Mouse (Mus musculus): ENCODE measurements around the gene Nav2. TPM values are rescaled to one million over a fixed set of nuclear protein-coding genes. Genes with fewer than 3 reads are reported as not detected.

Nav2 gene
- polyA plus RNA-seq, 1 experiment, result 10.1 TPM

- Histone ChIP-seq H3K4me3 (ENCODE audit: insufficient read depth, low read depth, low read length) (no peak overlapping the region), H3K4me1 (ENCODE audit: control insufficient read depth, insufficient read depth, insufficient read length, low read length) (peaks cover 10% of the 10 kb centered on the region), H3K27ac (replicated peaks; ENCODE audit: low read depth, low read length) (no peak overlapping the region)
Measured at GRCm38 (mm10) chr7:48934816-48935215, 26.3 kb downstream of the Nav2 start.

GRCm38 (mm10) chr7:48937562-48937961 lies 29.0 kb downstream of the Nav2 start:
- Histone ChIP-seq H3K4me3 (ENCODE audit: insufficient read depth, low read depth, low read length) (no peak overlapping the region), H3K27ac (replicated peaks; ENCODE audit: low read depth, low read length) (no peak overlapping the region), H3K4me1 (ENCODE audit: control insufficient read depth, insufficient read depth, insufficient read length, low read length) (peaks cover 8% of the 10 kb centered on the region)

- Histone ChIP-seq H3K4me1 (ENCODE audit: control insufficient read depth, insufficient read depth, insufficient read length, low read length) (peaks cover 8% of the 10 kb centered on the region), H3K27ac (replicated peaks; ENCODE audit: low read depth, low read length) (no peak overlapping the region), H3K4me3 (ENCODE audit: insufficient read depth, low read depth, low read length) (no peak overlapping the region)
Measured at GRCm38 (mm10) chr7:48938190-48938589, 29.7 kb downstream of the Nav2 start.

- Histone ChIP-seq H3K4me3 (ENCODE audit: insufficient read depth, low read depth, low read length) (no peak overlapping the region), H3K27ac (replicated peaks; ENCODE audit: low read depth, low read length) (no peak overlapping the region), H3K4me1 (ENCODE audit: control insufficient read depth, insufficient read depth, insufficient read length, low read length) (no peaks in the 10 kb centered on the region)
Measured at GRCm38 (mm10) chr7:48948381-48949108, 40.0 kb downstream of the Nav2 start.

GRCm38 (mm10) chr7:48954501-48954900 lies 46.0 kb downstream of the Nav2 start:
- no peak overlapping the region for H3K4me3 ChIP-seq (ENCODE audit: insufficient read depth, low read depth, low read length)

GRCm38 (mm10) chr7:48958528-48959315 lies 50.2 kb downstream of the Nav2 start:
- no peaks in the 10 kb centered on the region for H3K4me1 ChIP-seq (ENCODE audit: control insufficient read depth, insufficient read depth, insufficient read length, low read length)
- H3K27ac ChIP-seq (replicated peaks; ENCODE audit: low read depth, low read length), result no peak overlapping the region
- no peak overlapping the region for H3K4me3 ChIP-seq (ENCODE audit: insufficient read depth, low read depth, low read length)

More at GRCm38 (mm10) chr7:48954501-48954900, 46.0 kb downstream of the Nav2 start:
- H3K27ac ChIP-seq (replicated peaks; ENCODE audit: low read depth, low read length), result no peak overlapping the region
- no peaks in the 10 kb centered on the region for H3K4me1 ChIP-seq (ENCODE audit: control insufficient read depth, insufficient read depth, insufficient read length, low read length)

GRCm38 (mm10) chr7:48959316-48959661 lies 50.8 kb downstream of the Nav2 start:
- Histone ChIP-seq H3K4me3 (ENCODE audit: insufficient read depth, low read depth, low read length) (no peak overlapping the region), H3K4me1 (ENCODE audit: control insufficient read depth, insufficient read depth, insufficient read length, low read length) (no peaks in the 10 kb centered on the region), H3K27ac (replicated peaks; ENCODE audit: low read depth, low read length) (no peak overlapping the region)

GRCm38 (mm10) chr7:48960152-48960551 lies 51.6 kb downstream of the Nav2 start:
- Histone ChIP-seq H3K4me3 (ENCODE audit: insufficient read depth, low read depth, low read length) (no peak overlapping the region), H3K27ac (replicated peaks; ENCODE audit: low read depth, low read length) (no peak overlapping the region), H3K4me1 (ENCODE audit: control insufficient read depth, insufficient read depth, insufficient read length, low read length) (no peaks in the 10 kb centered on the region)

- H3K4me3 ChIP-seq (ENCODE audit: insufficient read depth, low read depth, low read length), result no peak overlapping the region
- no peak overlapping the region for H3K27ac ChIP-seq (replicated peaks; ENCODE audit: low read depth, low read length)
- no peaks in the 10 kb centered on the region for H3K4me1 ChIP-seq (ENCODE audit: control insufficient read depth, insufficient read depth, insufficient read length, low read length)
Measured at GRCm38 (mm10) chr7:48961501-48961900, 53.0 kb downstream of the Nav2 start.

GRCm38 (mm10) chr7:48961935-48962334 lies 53.4 kb downstream of the Nav2 start:
- H3K4me3 ChIP-seq (ENCODE audit: insufficient read depth, low read depth, low read length), result no peak overlapping the region
- no peak overlapping the region for H3K27ac ChIP-seq (replicated peaks; ENCODE audit: low read depth, low read length)
- H3K4me1 ChIP-seq (ENCODE audit: control insufficient read depth, insufficient read depth, insufficient read length, low read length), result no peaks in the 10 kb centered on the region

- no peak overlapping the region for H3K4me3 ChIP-seq (ENCODE audit: insufficient read depth, low read depth, low read length)
- H3K4me1 ChIP-seq (ENCODE audit: control insufficient read depth, insufficient read depth, insufficient read length, low read length), result no peaks in the 10 kb centered on the region
- no peak overlapping the region for H3K27ac ChIP-seq (replicated peaks; ENCODE audit: low read depth, low read length)
Measured at GRCm38 (mm10) chr7:48963112-48963511, 54.6 kb downstream of the Nav2 start.

- Histone ChIP-seq H3K4me3 (ENCODE audit: insufficient read depth, low read depth, low read length) (no peak overlapping the region), H3K4me1 (ENCODE audit: control insufficient read depth, insufficient read depth, insufficient read length, low read length) (no peaks in the 10 kb centered on the region), H3K27ac (replicated peaks; ENCODE audit: low read depth, low read length) (no peak overlapping the region)
Measured at GRCm38 (mm10) chr7:48963554-48963953, 55.0 kb downstream of the Nav2 start.

GRCm38 (mm10) chr7:48965796-48966512 lies 57.4 kb downstream of the Nav2 start:
- no peak overlapping the region for H3K27ac ChIP-seq (replicated peaks; ENCODE audit: low read depth, low read length)
- no peak overlapping the region for H3K4me3 ChIP-seq (ENCODE audit: insufficient read depth, low read depth, low read length)
- H3K4me1 ChIP-seq (ENCODE audit: control insufficient read depth, insufficient read depth, insufficient read length, low read length), result no peaks in the 10 kb centered on the region

- Histone ChIP-seq H3K4me1 (ENCODE audit: control insufficient read depth, insufficient read depth, insufficient read length, low read length) (no peaks in the 10 kb centered on the region; the same call in 1 of the 2 replicates), H3K27ac (replicated peaks; ENCODE audit: low read depth, low read length) (no peak overlapping the region), H3K4me3 (ENCODE audit: insufficient read depth, low read depth, low read length) (no peak overlapping the region)
Measured at GRCm38 (mm10) chr7:48981013-48981412, 72.5 kb downstream of the Nav2 start.

GRCm38 (mm10) chr7:48981814-48982213 lies 73.3 kb downstream of the Nav2 start:
- Histone ChIP-seq H3K4me1 (ENCODE audit: control insufficient read depth, insufficient read depth, insufficient read length, low read length) (no peaks in the 10 kb centered on the region; the same call in 1 of the 2 replicates), H3K27ac (replicated peaks; ENCODE audit: low read depth, low read length) (no peak overlapping the region), H3K4me3 (ENCODE audit: insufficient read depth, low read depth, low read length) (no peak overlapping the region)
